Mouse (Mus musculus): ENCODE results near the gene Chd2.

GRCm38 (mm10) chr7:73540202-73541078 is 1.2 kb downstream of the Chd2 start:
- TF ChIP-seq CTCF (IDR thresholded peaks at IDR 0.05; ENCODE audit: low read depth, low read length) (no peak), POLR2A (IDR thresholded peaks at IDR 0.05; ENCODE audit: extremely low read depth, insufficient read depth, low read length) (no peak)

All from liver, adult 2 months (tissue).